Mouse (Mus musculus): ENCODE results near the gene Macrod1. TPM values are rescaled to one million over a fixed set of nuclear protein-coding genes. Genes with fewer than 3 reads are reported as not detected.

Macrod1 gene
- polyA plus RNA-seq, 1 experiment, result 18.3 TPM

GRCm38 (mm10) chr19:7204898-7205297 is 148.3 kb downstream of the Macrod1 start:
- Histone ChIP-seq H3K4me3 (ENCODE audit: insufficient read depth, low read length) (peak overlapping the region; percentile 91), H3K27ac (ENCODE audit: insufficient read depth, low read depth, low read length) (peak overlapping the region; percentile 97), H3K4me1 (ENCODE audit: control insufficient read depth, insufficient read depth, low read length) (peaks cover 16% of the 10 kb centered on the region)
- no peak for TF ChIP-seq CTCF (IDR thresholded peaks at IDR 0.05; ENCODE audit: low read depth, low read length)
- no peak for TF ChIP-seq POLR2A (IDR thresholded peaks at IDR 0.05; ENCODE audit: borderline replicate concordance, low read depth, low read length)

GRCm38 (mm10) chr19:7205326-7205725 is 148.7 kb downstream of the Macrod1 start:
- H3K4me3 ChIP-seq (ENCODE audit: insufficient read depth, low read length), result peak overlapping the region; percentile 91
- no peak for TF ChIP-seq POLR2A (IDR thresholded peaks at IDR 0.05; ENCODE audit: borderline replicate concordance, low read depth, low read length)
- TF ChIP-seq CTCF (IDR thresholded peaks at IDR 0.05; ENCODE audit: low read depth, low read length), result no peak
- peak overlapping the region; percentile 97 for H3K27ac ChIP-seq (ENCODE audit: insufficient read depth, low read depth, low read length)
- H3K4me1 ChIP-seq (ENCODE audit: control insufficient read depth, insufficient read depth, low read length), result peaks cover 16% of the 10 kb centered on the region

DNA sequence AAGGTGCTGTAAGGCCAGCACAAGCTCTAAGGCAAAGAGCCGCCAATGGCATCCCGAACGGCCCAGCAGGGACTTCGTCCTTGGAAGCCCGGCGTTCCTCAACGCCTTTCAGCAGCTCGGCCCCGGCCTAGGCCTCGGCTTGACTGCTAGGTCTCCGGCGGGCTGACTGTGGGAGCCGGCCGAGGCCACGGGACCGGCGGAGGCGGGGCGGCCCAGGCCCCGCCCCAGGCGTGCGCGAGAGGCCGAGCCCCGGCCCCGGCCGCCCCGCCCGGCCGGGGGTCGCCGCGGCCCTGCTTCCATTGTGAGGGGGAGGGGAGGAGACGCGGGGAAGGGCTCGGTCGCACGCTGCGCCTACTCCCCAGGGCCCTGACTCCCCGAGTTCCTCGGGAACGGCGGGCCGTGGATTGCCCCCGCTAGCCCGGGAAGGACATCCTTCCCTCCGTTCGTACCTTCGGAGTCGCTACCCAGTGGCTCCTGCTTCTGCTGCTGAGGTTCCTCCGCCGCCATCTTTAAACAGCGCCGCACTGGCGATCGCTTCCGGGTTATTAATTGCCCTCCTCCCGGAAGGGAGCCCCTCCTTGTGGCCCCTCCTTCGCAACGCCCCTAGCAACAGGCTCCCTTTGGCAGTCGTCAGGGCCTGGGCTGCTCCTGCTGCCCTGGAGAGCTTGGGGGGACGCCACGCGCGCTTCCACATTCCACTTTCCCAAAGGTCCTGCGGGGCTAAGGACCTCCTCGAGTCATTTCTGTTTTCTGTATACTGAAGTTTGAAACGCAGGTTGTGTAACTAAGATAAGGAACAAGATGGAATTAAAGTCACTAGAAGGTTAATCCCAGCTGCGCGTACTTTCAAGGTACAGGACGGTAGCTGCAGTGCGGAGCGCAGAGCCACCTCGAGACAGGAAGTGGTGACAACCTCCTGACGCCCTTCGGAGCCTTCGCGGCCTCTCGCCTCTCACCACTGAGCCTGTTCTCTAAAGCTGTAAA is 149.4 kb downstream of the Macrod1 start, which contains the start of gene Otub1:
Gene Otub1, minus strand, starts transcription at position 564 of the 984 bp plus-strand sequence.
- Histone ChIP-seq H3K4me1 (ENCODE audit: control insufficient read depth, insufficient read depth, low read length) (peaks cover 16% of the 10 kb centered on the region), H3K27ac (ENCODE audit: insufficient read depth, low read depth, low read length) (peak within 1 kb of the TSS; percentile 97), H3K4me3 (ENCODE audit: insufficient read depth, low read length) (peak within 1 kb of the TSS; percentile 91)
- TF ChIP-seq CTCF (IDR thresholded peaks at IDR 0.05; ENCODE audit: low read depth, low read length), result no peak
- TF ChIP-seq POLR2A (IDR thresholded peaks at IDR 0.05; ENCODE audit: borderline replicate concordance, low read depth, low read length), result no peak

DNA sequence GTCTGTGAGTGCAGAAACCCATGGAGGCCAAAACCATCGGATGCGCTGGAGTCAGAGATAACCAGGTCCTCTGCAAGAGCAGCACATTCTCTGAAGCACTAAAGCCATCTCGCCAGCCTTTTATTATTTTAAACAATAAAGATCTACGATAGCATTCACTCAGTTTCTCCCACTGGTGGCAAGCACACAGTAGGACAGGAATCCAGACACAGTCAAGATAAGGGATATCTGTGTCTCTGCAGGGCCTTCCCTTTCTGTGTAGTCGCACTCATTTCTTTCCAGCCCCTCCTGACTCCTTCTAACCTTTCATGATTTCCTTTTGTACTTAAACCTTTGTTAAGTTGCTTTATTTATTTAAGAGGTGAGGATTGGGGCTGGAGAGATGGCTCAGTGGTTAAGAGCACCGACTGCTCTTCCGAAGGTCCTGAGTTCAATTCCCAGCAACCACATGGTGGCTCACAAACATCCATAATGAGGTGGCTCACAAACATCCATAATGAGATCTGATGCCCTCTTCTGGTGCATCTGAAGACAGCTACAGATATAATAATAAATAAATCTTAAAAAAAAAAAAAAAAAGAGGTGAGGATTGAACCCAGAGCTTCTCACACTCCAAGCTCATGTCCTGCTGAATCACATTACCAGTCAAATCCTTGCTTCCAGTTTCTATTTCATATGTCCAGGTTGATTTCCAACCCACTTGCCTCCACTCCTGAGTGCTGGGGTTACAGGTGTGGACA is 153.5 kb downstream of the Macrod1 start:
- TF ChIP-seq POLR2A (IDR thresholded peaks at IDR 0.05; ENCODE audit: borderline replicate concordance, low read depth, low read length), result no peak
- TF ChIP-seq CTCF (IDR thresholded peaks at IDR 0.05; ENCODE audit: low read depth, low read length), result no peak
- Histone ChIP-seq H3K27ac (ENCODE audit: insufficient read depth, low read depth, low read length) (no peak overlapping the region), H3K4me3 (ENCODE audit: insufficient read depth, low read length) (no peak overlapping the region), H3K4me1 (ENCODE audit: control insufficient read depth, insufficient read depth, low read length) (peaks cover 18% of the 10 kb centered on the region)

DNA sequence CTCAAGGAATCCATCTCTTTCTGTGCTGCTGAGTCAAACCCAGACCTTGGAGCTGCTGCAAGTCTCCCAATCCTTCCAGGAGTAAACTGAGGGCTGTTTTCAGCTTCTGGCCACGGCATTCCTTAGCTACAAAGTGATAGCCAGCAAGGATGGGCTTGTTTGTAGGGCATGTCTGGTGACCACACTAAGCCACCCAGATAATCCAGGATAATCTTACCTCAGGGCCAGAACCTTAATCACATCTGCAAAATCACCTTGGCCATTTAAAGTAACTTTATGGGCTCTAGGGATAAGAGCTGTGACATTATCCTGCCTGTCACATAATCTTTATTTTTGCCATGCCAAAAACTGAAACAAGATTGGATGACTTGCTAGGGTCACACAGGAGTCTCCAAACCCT is 155.6 kb downstream of the Macrod1 start:
- TF ChIP-seq POLR2A (IDR thresholded peaks at IDR 0.05; ENCODE audit: borderline replicate concordance, low read depth, low read length) (no peak), CTCF (IDR thresholded peaks at IDR 0.05; ENCODE audit: low read depth, low read length) (no peak)
- Histone ChIP-seq H3K4me1 (ENCODE audit: control insufficient read depth, insufficient read depth, low read length) (peaks cover 22% of the 10 kb centered on the region), H3K4me3 (ENCODE audit: insufficient read depth, low read length) (no peak overlapping the region), H3K27ac (ENCODE audit: insufficient read depth, low read depth, low read length) (no peak overlapping the region)

GRCm38 (mm10) chr19:7213010-7213409 is 156.4 kb downstream of the Macrod1 start:
- no peak overlapping the region for H3K27ac ChIP-seq (ENCODE audit: insufficient read depth, low read depth, low read length)
- TF ChIP-seq POLR2A (IDR thresholded peaks at IDR 0.05; ENCODE audit: borderline replicate concordance, low read depth, low read length) (no peak), CTCF (IDR thresholded peaks at IDR 0.05; ENCODE audit: low read depth, low read length) (no peak)
- peaks cover 22% of the 10 kb centered on the region for H3K4me1 ChIP-seq (ENCODE audit: control insufficient read depth, insufficient read depth, low read length)
- H3K4me3 ChIP-seq (ENCODE audit: insufficient read depth, low read length), result no peak overlapping the region

GRCm38 (mm10) chr19:7214484-7214883 is 157.9 kb downstream of the Macrod1 start:
- TF ChIP-seq CTCF (IDR thresholded peaks at IDR 0.05; ENCODE audit: low read depth, low read length) (no peak), POLR2A (IDR thresholded peaks at IDR 0.05; ENCODE audit: borderline replicate concordance, low read depth, low read length) (no peak)
- Histone ChIP-seq H3K4me1 (ENCODE audit: control insufficient read depth, insufficient read depth, low read length) (peaks cover 22% of the 10 kb centered on the region), H3K4me3 (ENCODE audit: insufficient read depth, low read length) (no peak overlapping the region), H3K27ac (ENCODE audit: insufficient read depth, low read depth, low read length) (no peak overlapping the region)

- peak within 1 kb of the TSS; percentile 84 for H3K27ac ChIP-seq (ENCODE audit: insufficient read depth, low read depth, low read length)
- H3K4me1 ChIP-seq (ENCODE audit: control insufficient read depth, insufficient read depth, low read length), result peaks cover 22% of the 10 kb centered on the region
- peak within 1 kb of the TSS; percentile 95 for H3K4me3 ChIP-seq (ENCODE audit: insufficient read depth, low read length)
- TF ChIP-seq POLR2A (IDR thresholded peaks at IDR 0.05; ENCODE audit: borderline replicate concordance, low read depth, low read length), result peak; percentile 75; the same call in 1 of the 2 replicates
- TF ChIP-seq CTCF (IDR thresholded peaks at IDR 0.05; ENCODE audit: low read depth, low read length), result no peak
These were observed 160.7 kb downstream of the Macrod1 start, which contains the start of gene Cox8a for GRCm38 (mm10) chr19:7217162-7217925. Gene Cox8a (minus strand): TSS chr19:7217616.

- H3K4me3 ChIP-seq (ENCODE audit: insufficient read depth, low read length), result peak overlapping the region; percentile 57
- peak overlapping the region; percentile 38 for H3K27ac ChIP-seq (ENCODE audit: insufficient read depth, low read depth, low read length)
- TF ChIP-seq CTCF (IDR thresholded peaks at IDR 0.05; ENCODE audit: low read depth, low read length) (no peak), POLR2A (IDR thresholded peaks at IDR 0.05; ENCODE audit: borderline replicate concordance, low read depth, low read length) (no peak)
- peaks cover 22% of the 10 kb centered on the region for H3K4me1 ChIP-seq (ENCODE audit: control insufficient read depth, insufficient read depth, low read length)
These were observed 161.3 kb downstream of the Macrod1 start for GRCm38 (mm10) chr19:7217926-7218267.

Data from bone marrow macrophage, adult 2 months (primary cell).